Mouse (Mus musculus) ES-E14 (cell line): Measurements from ENCODE around the gene Zfp362. TPM values are rescaled to one million over a fixed set of nuclear protein-coding genes. Genes with fewer than 3 reads are reported as not detected.
A peak's percentile ranks its signal among the peaks of the same experiment; 100 is the strongest.

Experiments
- DNase-seq: peaks from one replicate; pipeline ENCODE4 v3.0.0-alpha.2; 2013; ENCODE audit warnings: low read depth, low spot score
- H3K27ac ChIP-seq: 2 replicates; pipeline ENCODE4 v1.5.1; 2012; ENCODE audit warnings: low read depth, mild to moderate bottlenecking, low read length, moderate library complexity, mixed read lengths; ENCODE audit not compliant: poor library complexity, insufficient read depth, severe bottlenecking
- H3K36me3 ChIP-seq: 2 replicates; pipeline ENCODE4 v1.6.1; 2012; ENCODE audit warnings: mild to moderate bottlenecking, low read length, moderate library complexity, mixed read lengths; ENCODE audit not compliant: control insufficient read depth, poor library complexity, insufficient read depth, severe bottlenecking
- H3K4me1 ChIP-seq, 2 experiments: fragments of 150-350 bp in 1 of 2; sonication (generic) in 1 of 2; 2 replicates each; pipeline ENCODE4 v1.6.1; 2012; ENCODE audit warnings: low read length in 2 of 2, mild to moderate bottlenecking in 1 of 2, mixed read lengths in 1 of 2; ENCODE audit not compliant: control insufficient read depth in 2 of 2, insufficient read depth in 2 of 2, poor library complexity in 1 of 2
- H3K4me3 ChIP-seq, 2 experiments: fragments of 150-350 bp in 1 of 2; sonication (generic) in 1 of 2; 2 replicates each; pipeline ENCODE4 v1.5.1; 2012; ENCODE audit warnings: low read length in 2 of 2, low read depth in 1 of 2, mild to moderate bottlenecking in 1 of 2, mixed read lengths in 1 of 2; ENCODE audit not compliant: insufficient read depth in 1 of 2, poor library complexity in 1 of 2, severe bottlenecking in 1 of 2
- H3K9ac ChIP-seq: 2 replicates; pipeline ENCODE4 v1.6.1; 2012; ENCODE audit warnings: low read depth, mild to moderate bottlenecking, low read length, mixed read lengths; ENCODE audit not compliant: poor library complexity, insufficient read depth, severe bottlenecking
- H3K9me3 ChIP-seq: fragments of 150-350 bp; sonication (generic); 2 replicates; pipeline ENCODE4 v1.6.1; 2012; ENCODE audit warnings: low read depth, mild to moderate bottlenecking, low read length; ENCODE audit not compliant: control insufficient read depth, insufficient read depth
- CHD2 ChIP-seq: IDR thresholded peaks from 2 replicates; pipeline ENCODE4 v1.6.1; 2014; ENCODE audit warnings: mild to moderate bottlenecking, low read depth, low read length, inconsistent platforms
- HCFC1 ChIP-seq: IDR thresholded peaks from 2 replicates; pipeline ENCODE4 v1.6.1; 2012; ENCODE audit warnings: low read length, inconsistent platforms, borderline replicate concordance; ENCODE audit not compliant: insufficient read depth
- MAFK ChIP-seq: IDR thresholded peaks from 2 replicates; pipeline ENCODE4 v1.6.1; 2014; ENCODE audit warnings: mild to moderate bottlenecking, low read depth, low read length, inconsistent platforms; ENCODE audit not compliant: insufficient read depth
- ZC3H11A ChIP-seq: IDR thresholded peaks from 2 replicates; pipeline ENCODE4 v1.6.1; 2012; ENCODE audit warnings: low read depth, mild to moderate bottlenecking, inconsistent platforms, low read length, borderline replicate concordance
- ZNF384 ChIP-seq: IDR thresholded peaks from 2 replicates; pipeline ENCODE4 v1.6.1; 2012; ENCODE audit warnings: low read depth, low read length, inconsistent platforms
- in situ Hi-C, 2 experiments: fragments of 600-800 bp; cut with MboI; formaldehyde crosslinking; loops; one replicate each; pipeline ENCODE4 v1.15.1; 2025; ENCODE audit warnings: low sequenced_read_pairs in 2 of 2, inconsistent platforms in 1 of 2; ENCODE audit not compliant: unreplicated experiment in 2 of 2
- total RNA-seq: library from RNA; depleted of rRNA; stranded (reverse); fragments of 300-350 nt; gene quantifications from 2 replicates; pipeline ENCODE4 v1.2.3, GENCODE M21; 2012

The Zfp362 gene
- total RNA-seq, 1 experiment, result 1.5 TPM

- Histone ChIP-seq H3K27ac (no peak overlapping the region), H3K9me3 (no peaks in the 10 kb centered on the region), H3K4me3 (no peak overlapping the region), H3K9ac (no peak overlapping the region), H3K4me1 (peaks cover 0 to 11% of the 10 kb centered on the region in 2 experiments; a peak in 1 of 4 replicates), H3K36me3 (no peaks in the 10 kb centered on the region)
- in situ Hi-C loops, result no loop called here
- TF ChIP-seq ZC3H11A (no peak), ZNF384 (no peak), HCFC1 (no peak), MAFK (no peak)
- DNase-seq, result no peak
Observed at GRCm38 (mm10) chr4:128796788-128797187, 9.1 kb downstream of the Zfp362 start.

DNA sequence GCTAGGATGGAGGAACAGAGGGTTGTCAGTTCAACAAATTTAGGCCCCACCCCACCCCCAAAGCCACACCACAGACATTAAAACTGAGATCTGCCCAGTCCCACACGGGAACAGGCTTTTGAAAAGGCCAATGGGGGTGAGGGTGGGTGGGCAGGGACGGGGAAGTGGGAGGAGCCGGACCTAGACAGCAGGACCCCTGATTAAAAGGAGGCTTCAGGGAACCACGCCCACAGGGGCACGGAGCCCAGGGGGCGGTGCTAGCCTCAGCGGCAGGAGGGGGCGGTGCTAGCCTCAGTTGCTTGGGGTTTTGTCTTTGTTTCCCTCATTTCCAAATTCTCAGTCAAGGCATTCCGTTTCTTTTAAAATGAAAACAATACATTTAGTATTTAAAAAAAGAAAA, 10.2 kb downstream of the Zfp362 start:
- no peak overlapping the region for H3K27ac ChIP-seq
- DNase-seq, result no peak
- TF ChIP-seq CHD2 (no peak), MAFK (no peak), HCFC1 (no peak)
- no peak overlapping the region for H3K9ac ChIP-seq
- no peak overlapping the region for H3K4me3 ChIP-seq
- H3K36me3 ChIP-seq, result no peaks in the 10 kb centered on the region
- peaks cover 0 to 11% of the 10 kb centered on the region in 2 experiments; a peak in 1 of 4 replicates for H3K4me1 ChIP-seq
- no peaks in the 10 kb centered on the region for H3K9me3 ChIP-seq
- in situ Hi-C loops, result no loop called here

GRCm38 (mm10) chr4:128794198-128794597, 11.6 kb downstream of the Zfp362 start:
- in situ Hi-C loops, result no loop called here
- Histone ChIP-seq H3K36me3 (no peaks in the 10 kb centered on the region), H3K4me3 (no peak overlapping the region), H3K4me1 (peaks cover 0 to 18% of the 10 kb centered on the region in 2 experiments; a peak in 1 of 4 replicates), H3K9ac (no peak overlapping the region), H3K27ac (no peak overlapping the region), H3K9me3 (no peaks in the 10 kb centered on the region)
- TF ChIP-seq ZC3H11A, result no peak
- DNase-seq, result no peak

- Histone ChIP-seq H3K9me3 (no peaks in the 10 kb centered on the region), H3K4me1 (peaks cover 0 to 15% of the 10 kb centered on the region in 2 experiments; a peak in 1 of 4 replicates), H3K9ac (no peak overlapping the region), H3K4me3 (no peak overlapping the region), H3K36me3 (no peaks in the 10 kb centered on the region), H3K27ac (no peak overlapping the region)
- in situ Hi-C loops, result no loop called here
- no peak for DNase-seq
- TF ChIP-seq HCFC1, result no peak
- no peak for TF ChIP-seq ZC3H11A
- TF ChIP-seq MAFK, result no peak
- no peak for TF ChIP-seq CHD2
- TF ChIP-seq ZNF384, result no peak
Observed at GRCm38 (mm10) chr4:128793710-128794109, 12.1 kb downstream of the Zfp362 start.

- in situ Hi-C loops, result no loop called here
- H3K27ac ChIP-seq, result no peak overlapping the region
- peak overlapping the region; percentile 65 to 67; a peak in 3 of 4 replicates for H3K4me3 ChIP-seq
- no peaks in the 10 kb centered on the region for H3K9me3 ChIP-seq
- no peak overlapping the region for H3K9ac ChIP-seq
- DNase-seq, result no peak
- H3K36me3 ChIP-seq, result no peaks in the 10 kb centered on the region; the same call in 1 of the 2 replicates
- no peak for TF ChIP-seq ZC3H11A
- no peak for TF ChIP-seq HCFC1
- no peak for TF ChIP-seq MAFK
- TF ChIP-seq CHD2, result no peak
- H3K4me1 ChIP-seq, result peaks cover 0 to 13% of the 10 kb centered on the region in 2 experiments; a peak in 1 of 4 replicates
Observed at GRCm38 (mm10) chr4:128789646-128790045, 16.2 kb downstream of the Zfp362 start.
